Mouse (Mus musculus): Measurements from ENCODE around the gene Rab22a.
A peak's percentile ranks its signal among the peaks of the same experiment; 100 is the strongest.
"Not testable (repeated sequence)": the region's sequence is repeated elsewhere in the genome, so short reads cannot be mapped to it uniquely, and the experiment has no call there.

Rab22a gene

GRCm38 (mm10) chr2:173659057-173659925, at the start of gene Rab22a:
Gene Rab22a, plus strand, starts transcription at chr2:173659760.
- peak; percentile 97 for DNase-seq

- no peak for DNase-seq
These were observed 44.0 kb upstream of the Rab22a start for GRCm38 (mm10) chr2:173615378-173616081.

GRCm38 (mm10) chr2:173616156-173616555, 43.4 kb upstream of the Rab22a start:
- DNase-seq: no peak

GRCm38 (mm10) chr2:173619132-173619531, 40.4 kb upstream of the Rab22a start:
- DNase-seq: no peak

GRCm38 (mm10) chr2:173620645-173621044, 38.9 kb upstream of the Rab22a start:
- DNase-seq: no peak

- DNase-seq: no peak
These were observed 37.4 kb upstream of the Rab22a start for GRCm38 (mm10) chr2:173622173-173622601.

GRCm38 (mm10) chr2:173624667-173625066, 34.9 kb upstream of the Rab22a start:
- peak; percentile 53 for DNase-seq

- no peak for DNase-seq
These were observed 33.8 kb upstream of the Rab22a start for GRCm38 (mm10) chr2:173625786-173626185.

- DNase-seq: not testable (repeated sequence)
These were observed 25.5 kb upstream of the Rab22a start for GRCm38 (mm10) chr2:173634106-173634505.

GRCm38 (mm10) chr2:173641370-173641769, 18.2 kb upstream of the Rab22a start:
- DNase-seq: no peak

GRCm38 (mm10) chr2:173642262-173642999, 17.1 kb upstream of the Rab22a start:
- DNase-seq: no peak

GRCm38 (mm10) chr2:173647197-173647911, 12.2 kb upstream of the Rab22a start:
- DNase-seq: no peak

- DNase-seq: no peak
These were observed 9.8 kb upstream of the Rab22a start for GRCm38 (mm10) chr2:173649762-173650161.

GRCm38 (mm10) chr2:173653526-173653925, 6.0 kb upstream of the Rab22a start:
- no peak for DNase-seq

- DNase-seq: no peak
These were observed 1.8 kb upstream of the Rab22a start for GRCm38 (mm10) chr2:173657736-173658135.

- DNase-seq: no peak
These were observed 1.0 kb upstream of the Rab22a start for GRCm38 (mm10) chr2:173658517-173658916.

GRCm38 (mm10) chr2:173659926-173660684, 545 bp downstream of the Rab22a start:
- no peak for DNase-seq

- DNase-seq: no peak
These were observed 2.8 kb downstream of the Rab22a start for GRCm38 (mm10) chr2:173662255-173662950.

- no peak for DNase-seq
These were observed 5.2 kb downstream of the Rab22a start for GRCm38 (mm10) chr2:173664736-173665135.

GRCm38 (mm10) chr2:173665271-173665670, 5.7 kb downstream of the Rab22a start:
- DNase-seq: peak; percentile 52

- DNase-seq: no peak
These were observed 7.3 kb downstream of the Rab22a start for GRCm38 (mm10) chr2:173666876-173667275.

Measured in thymus, postnatal 14 days (tissue).